Mouse (Mus musculus) cerebral cortex, adult 2 months (tissue): ENCODE data around the gene Snx29.

Experiments
- WGBS: fragments of 180-500 bp; shearing (Covaris S2); methylation state at CpG from one replicate; pipeline ENCODE4 v1.1.7; 2018; 5-methylcytosine and 5-hydroxymethylcytosine counted together

Gene Snx29

DNA sequence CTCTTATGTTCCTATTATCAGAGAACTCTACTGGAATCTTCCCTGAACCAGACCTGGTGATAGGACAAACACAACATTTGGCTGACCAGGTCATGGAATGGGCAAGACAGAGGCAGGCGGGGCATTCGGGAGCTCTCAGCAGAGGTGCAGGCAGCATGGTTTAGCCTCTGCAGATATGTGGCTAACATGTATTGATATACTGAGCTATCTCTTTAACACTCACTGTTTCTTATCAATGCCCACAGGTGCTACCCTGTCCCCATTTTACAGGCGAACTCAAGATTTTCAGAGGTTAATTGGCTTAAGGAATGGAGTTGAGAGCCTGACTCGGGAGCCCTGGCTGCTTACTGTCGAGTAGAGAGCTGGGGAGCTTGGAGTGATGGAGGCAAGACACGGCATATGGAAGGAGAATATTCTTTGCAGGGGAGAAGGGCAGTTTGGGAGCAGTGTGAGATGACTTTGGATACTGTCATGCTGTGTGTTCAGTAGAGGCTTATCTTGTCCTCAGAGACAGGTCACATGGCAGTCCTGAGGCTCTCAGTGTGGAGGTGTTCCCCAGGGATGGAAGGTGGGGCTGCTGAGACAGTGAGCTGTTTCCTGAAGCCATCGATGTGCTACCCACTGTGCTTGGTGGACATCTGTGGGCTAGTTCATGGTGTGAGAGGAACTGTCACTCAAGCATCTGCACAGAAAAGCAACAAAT lies 473.2 kb downstream of the Snx29 start:
- WGBS = 77% methylated on average over 7 of the region's 7 CpGs

DNA sequence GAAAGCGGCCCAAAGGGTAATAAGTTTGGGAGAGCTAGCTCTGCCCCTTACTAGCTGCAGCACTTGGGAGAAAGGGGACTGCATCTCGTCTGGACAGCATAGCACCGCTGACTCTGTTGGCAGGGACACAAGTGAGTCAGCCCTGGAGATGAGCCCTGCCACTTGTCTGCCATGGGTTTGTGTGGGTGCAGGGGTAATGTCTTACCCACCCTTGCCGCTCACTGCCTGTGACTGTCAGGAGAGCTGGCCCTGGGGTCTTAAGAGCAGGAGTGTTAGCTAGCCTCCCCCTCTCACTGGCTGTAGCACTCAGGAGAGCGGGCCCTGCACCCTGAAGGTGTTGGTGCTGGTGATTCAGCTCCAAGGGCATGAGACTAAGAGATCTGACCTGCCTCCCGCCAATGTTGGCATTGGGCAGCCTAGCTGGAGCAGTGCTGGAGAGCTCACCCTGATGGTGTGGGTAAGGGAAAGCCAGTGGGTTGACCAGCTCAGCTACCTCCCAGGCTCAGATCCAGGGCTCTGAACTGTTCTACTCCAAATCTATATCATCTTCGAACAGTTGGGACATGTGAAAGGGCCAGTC lies 479.3 kb downstream of the Snx29 start:
- 74% methylated on average over 7 of the region's 7 CpGs for WGBS
